Mouse (Mus musculus): ENCODE measurements around the gene Myh10.

Gene Myh10

GRCm38 (mm10) chr11:68745374-68746200 lies 54.2 kb downstream of the Myh10 start:
- no peak for DNase-seq (ENCODE audit: low read depth)

GRCm38 (mm10) chr11:68748121-68748520 lies 56.8 kb downstream of the Myh10 start:
- no peak for DNase-seq (ENCODE audit: low read depth)

GRCm38 (mm10) chr11:68750206-68750605 lies 58.8 kb downstream of the Myh10 start:
- DNase-seq (ENCODE audit: low read depth), result no peak

- peak; percentile 80 for DNase-seq (ENCODE audit: low read depth)
Measured at GRCm38 (mm10) chr11:68750938-68751337, 59.6 kb downstream of the Myh10 start.

GRCm38 (mm10) chr11:68754283-68754682 lies 62.9 kb downstream of the Myh10 start:
- DNase-seq (ENCODE audit: low read depth), result no peak

- no peak for DNase-seq (ENCODE audit: low read depth)
Measured at GRCm38 (mm10) chr11:68756456-68757348, 65.3 kb downstream of the Myh10 start.

- no peak for DNase-seq (ENCODE audit: low read depth)
Measured at GRCm38 (mm10) chr11:68759691-68760090, 68.3 kb downstream of the Myh10 start.

- DNase-seq (ENCODE audit: low read depth), result no peak
Measured at GRCm38 (mm10) chr11:68761155-68761554, 69.8 kb downstream of the Myh10 start.

GRCm38 (mm10) chr11:68761664-68762063 lies 70.3 kb downstream of the Myh10 start:
- DNase-seq (ENCODE audit: low read depth), result no peak

GRCm38 (mm10) chr11:68764622-68765021 lies 73.3 kb downstream of the Myh10 start:
- DNase-seq (ENCODE audit: low read depth), result no peak

GRCm38 (mm10) chr11:68767762-68768542 lies 76.6 kb downstream of the Myh10 start:
- DNase-seq (ENCODE audit: low read depth), result no peak

- peak; percentile 45 for DNase-seq (ENCODE audit: low read depth)
Measured at GRCm38 (mm10) chr11:68769770-68770510, 78.6 kb downstream of the Myh10 start.

- DNase-seq (ENCODE audit: low read depth), result no peak
Measured at GRCm38 (mm10) chr11:68776147-68776655, 84.8 kb downstream of the Myh10 start.

GRCm38 (mm10) chr11:68777933-68778332 lies 86.6 kb downstream of the Myh10 start:
- DNase-seq (ENCODE audit: low read depth), result no peak

- DNase-seq (ENCODE audit: low read depth), result no peak
Measured at GRCm38 (mm10) chr11:68778855-68779254, 87.5 kb downstream of the Myh10 start.

GRCm38 (mm10) chr11:68779735-68780465 lies 88.5 kb downstream of the Myh10 start:
- no peak for DNase-seq (ENCODE audit: low read depth)

- DNase-seq (ENCODE audit: low read depth), result no peak
Measured at GRCm38 (mm10) chr11:68780466-68781114, 89.2 kb downstream of the Myh10 start.

GRCm38 (mm10) chr11:68782336-68782735 lies 91.0 kb downstream of the Myh10 start:
- peak; percentile 64 for DNase-seq (ENCODE audit: low read depth)

- no peak for DNase-seq (ENCODE audit: low read depth)
Measured at GRCm38 (mm10) chr11:68785813-68786212, 94.5 kb downstream of the Myh10 start.

GRCm38 (mm10) chr11:68787222-68787621 lies 95.9 kb downstream of the Myh10 start:
- DNase-seq (ENCODE audit: low read depth), result no peak

Measured in 416B (cell line).